Mouse (Mus musculus) intestine, embryonic 15.5 days (tissue): ENCODE measurements around the gene Palld. TPM values are rescaled to one million over a fixed set of nuclear protein-coding genes. Genes with fewer than 3 reads are reported as not detected.

Experiments
- ATAC-seq: fragments of 200-750 bp; cut with Nextera tagmentation; 2 replicates; pipeline ENCODE4 v1.8.0; 2017; ENCODE audit warnings: moderate TSS enrichment, moderate library complexity
- H3K27ac ChIP-seq: fragments of 300-500 bp; sonication (generic); 2 replicates; pipeline ENCODE4 v1.5.1; 2015; ENCODE audit warnings: mild to moderate bottlenecking, inconsistent platforms
- H3K27me3 ChIP-seq: fragments of 300-500 bp; sonication (generic); replicated peaks from 2 replicates; pipeline ENCODE4 v1.6.1; 2015; ENCODE audit warnings: inconsistent platforms
- H3K36me3 ChIP-seq: fragments of 300-500 bp; sonication (generic); 2 replicates; pipeline ENCODE4 v1.6.1; 2015; ENCODE audit warnings: inconsistent platforms
- H3K4me1 ChIP-seq: fragments of 300-500 bp; sonication (generic); replicated peaks from 2 replicates; pipeline ENCODE4 v1.6.1; 2015; ENCODE audit warnings: inconsistent platforms
- H3K4me2 ChIP-seq: fragments of 300-500 bp; sonication (generic); replicated peaks from 2 replicates; pipeline ENCODE4 v1.6.1; 2015; ENCODE audit warnings: mild to moderate bottlenecking, inconsistent platforms
- H3K4me3 ChIP-seq: fragments of 300-500 bp; sonication (generic); replicated peaks from 2 replicates; pipeline ENCODE4 v1.5.1; 2015; ENCODE audit warnings: inconsistent platforms
- H3K9ac ChIP-seq: fragments of 300-500 bp; sonication (generic); 2 replicates; pipeline ENCODE4 v1.6.1; 2015; ENCODE audit warnings: inconsistent platforms
- H3K9me3 ChIP-seq: fragments of 300-500 bp; sonication (generic); 2 replicates; pipeline ENCODE4 v1.6.1; 2016; ENCODE audit warnings: inconsistent platforms
- WGBS: fragments of 180-500 bp; shearing (Covaris S2); methylation state at CpG from one replicate; pipeline ENCODE4 v1.1.7; 2015; 5-methylcytosine and 5-hydroxymethylcytosine counted together
- polyA plus RNA-seq: library from polyadenylated mRNA; unstranded; fragments of >200 nt; fragmentation: Nextera tagmentation; extraction: Ambion mirVana; gene quantifications from 2 replicates; pipeline ENCODE4 v1.2.1, GENCODE M21; 2015

Gene Palld
- polyA plus RNA-seq, 1 experiment from 2014 or later = 81.9 TPM

DNA sequence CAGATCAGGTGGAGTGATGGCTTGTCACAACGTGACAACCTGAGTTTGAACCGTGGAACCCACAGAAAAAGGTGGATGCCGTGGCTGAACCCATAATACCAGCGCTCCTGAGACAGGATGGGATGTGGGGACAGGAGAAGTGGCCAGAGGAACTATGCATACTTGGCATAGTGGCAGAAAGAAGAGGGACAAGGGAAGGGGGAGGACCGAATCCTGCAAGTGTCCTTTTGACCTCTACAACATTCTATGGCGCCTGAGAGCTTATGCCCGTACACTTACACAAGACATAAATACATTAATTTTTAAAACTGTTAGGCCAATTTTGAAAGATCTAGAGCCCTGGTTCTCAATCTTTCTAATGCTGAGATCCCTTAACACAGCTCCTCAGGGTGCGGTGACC, 168.3 kb downstream of the Palld start:
- Histone ChIP-seq H3K4me3 (no peak overlapping the region), H3K4me2 (no peak overlapping the region), H3K9ac (no peak overlapping the region), H3K36me3 (no peaks in the 10 kb centered on the region), H3K27me3 (no peaks in the 10 kb centered on the region), H3K9me3 (no peaks in the 10 kb centered on the region), H3K27ac (no peak overlapping the region), H3K4me1 (no peaks in the 10 kb centered on the region; the same call in 1 of the 2 replicates)
- WGBS = 90% methylated on average over 8 of the region's 8 CpGs
- ATAC-seq = no peak

DNA sequence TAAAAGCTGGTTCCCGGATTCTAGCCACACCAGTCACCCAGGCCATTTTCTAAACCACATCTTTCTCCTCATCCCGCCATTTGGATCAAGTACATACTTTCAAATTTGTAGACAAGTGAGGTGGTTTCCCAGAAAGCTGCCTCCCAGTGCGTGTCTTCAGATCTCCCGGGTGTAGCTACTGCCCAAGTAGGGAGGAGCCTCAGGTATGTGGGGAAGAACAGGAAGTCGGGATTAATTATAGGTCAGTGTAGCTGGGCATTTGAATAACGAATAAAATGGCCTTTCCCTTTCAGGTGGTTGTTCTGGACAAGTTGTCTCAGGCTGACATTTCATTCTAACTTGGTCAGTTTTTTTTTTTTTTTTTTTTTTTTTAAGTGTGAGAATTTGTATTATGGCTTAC, 170.3 kb downstream of the Palld start:
- no peak overlapping the region for H3K9ac ChIP-seq
- H3K4me1 ChIP-seq = no peaks in the 10 kb centered on the region; the same call in 1 of the 2 replicates
- no peak overlapping the region for H3K27ac ChIP-seq
- no peaks in the 10 kb centered on the region for H3K27me3 ChIP-seq
- H3K36me3 ChIP-seq = no peaks in the 10 kb centered on the region
- no peaks in the 10 kb centered on the region for H3K9me3 ChIP-seq
- H3K4me3 ChIP-seq = no peak overlapping the region
- peak; percentile 77 for ATAC-seq
- 59% methylated on average over 6 of the region's 6 CpGs for WGBS
- H3K4me2 ChIP-seq = no peak overlapping the region

DNA sequence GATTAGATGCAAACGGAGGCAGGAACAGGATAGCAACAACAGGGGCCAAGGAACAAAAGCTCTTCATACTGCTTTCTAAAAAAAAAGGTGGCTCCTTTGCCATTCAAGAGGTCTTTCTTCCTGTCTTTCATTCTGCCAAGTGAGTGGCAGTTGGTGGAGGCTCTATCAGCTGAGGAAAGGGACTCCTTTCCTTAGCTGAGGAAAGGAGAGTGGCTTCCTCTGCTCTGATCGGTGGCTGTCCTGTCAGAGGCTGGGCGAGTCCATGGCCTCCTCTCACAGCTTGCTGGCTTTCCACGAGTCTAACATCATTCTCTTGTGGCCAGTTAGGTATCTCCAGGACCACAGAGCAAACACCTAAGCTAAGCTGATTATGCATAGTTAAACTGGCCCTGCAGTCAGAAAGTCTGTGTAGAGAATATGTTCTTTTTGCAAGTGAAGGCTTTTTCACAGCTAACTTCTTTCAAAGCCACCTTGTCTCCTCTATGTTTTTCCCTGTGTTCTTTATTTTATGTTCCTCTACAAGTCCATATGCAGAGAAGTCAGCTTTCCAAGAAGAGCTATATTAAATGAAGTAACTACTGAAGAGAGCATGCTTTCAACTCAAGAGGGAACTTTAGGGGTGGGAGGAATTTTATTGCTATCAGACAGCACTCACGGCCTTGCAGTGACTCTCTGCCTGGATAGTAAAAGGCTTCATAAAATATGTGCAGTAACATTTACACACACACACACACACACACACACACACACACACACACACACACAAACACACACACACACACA, 171.0 kb downstream of the Palld start:
- H3K9me3 ChIP-seq = no peaks in the 10 kb centered on the region
- no peak overlapping the region for H3K9ac ChIP-seq
- no peaks in the 10 kb centered on the region for H3K27me3 ChIP-seq
- H3K4me2 ChIP-seq = peak overlapping the region; percentile 38
- no peaks in the 10 kb centered on the region for H3K36me3 ChIP-seq
- no peak overlapping the region for H3K4me3 ChIP-seq
- no peak overlapping the region for H3K27ac ChIP-seq
- 61% methylated on average over 5 of the region's 5 CpGs for WGBS
- peak; percentile 67 for ATAC-seq
- H3K4me1 ChIP-seq = no peaks in the 10 kb centered on the region; the same call in 1 of the 2 replicates

DNA sequence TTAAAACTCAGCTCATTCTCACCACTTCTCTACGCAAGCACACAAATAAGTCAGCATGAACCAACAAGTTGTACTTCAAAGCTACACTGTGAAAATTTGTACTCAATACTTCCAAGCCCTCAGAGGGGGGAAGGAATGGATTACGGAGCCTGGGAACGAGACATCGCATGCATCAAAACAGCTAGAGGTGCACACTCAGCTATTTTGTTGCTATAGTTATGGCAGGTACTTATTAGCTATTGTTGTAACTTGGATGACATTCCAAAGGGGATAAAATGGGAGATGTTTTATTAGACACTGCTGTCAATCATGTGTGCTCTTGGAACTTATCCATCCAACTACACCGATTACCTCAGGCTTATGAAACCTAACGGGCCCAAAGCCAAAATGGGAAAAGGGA, 171.8 kb downstream of the Palld start:
- Histone ChIP-seq H3K9ac (no peak overlapping the region), H3K36me3 (no peaks in the 10 kb centered on the region), H3K27me3 (no peaks in the 10 kb centered on the region), H3K9me3 (no peaks in the 10 kb centered on the region), H3K4me2 (no peak overlapping the region), H3K27ac (no peak overlapping the region), H3K4me3 (no peak overlapping the region), H3K4me1 (peaks cover 3% of the 10 kb centered on the region; the same call in 1 of the 2 replicates)
- 88% methylated on average over 6 of the region's 6 CpGs for WGBS
- ATAC-seq = no peak

DNA sequence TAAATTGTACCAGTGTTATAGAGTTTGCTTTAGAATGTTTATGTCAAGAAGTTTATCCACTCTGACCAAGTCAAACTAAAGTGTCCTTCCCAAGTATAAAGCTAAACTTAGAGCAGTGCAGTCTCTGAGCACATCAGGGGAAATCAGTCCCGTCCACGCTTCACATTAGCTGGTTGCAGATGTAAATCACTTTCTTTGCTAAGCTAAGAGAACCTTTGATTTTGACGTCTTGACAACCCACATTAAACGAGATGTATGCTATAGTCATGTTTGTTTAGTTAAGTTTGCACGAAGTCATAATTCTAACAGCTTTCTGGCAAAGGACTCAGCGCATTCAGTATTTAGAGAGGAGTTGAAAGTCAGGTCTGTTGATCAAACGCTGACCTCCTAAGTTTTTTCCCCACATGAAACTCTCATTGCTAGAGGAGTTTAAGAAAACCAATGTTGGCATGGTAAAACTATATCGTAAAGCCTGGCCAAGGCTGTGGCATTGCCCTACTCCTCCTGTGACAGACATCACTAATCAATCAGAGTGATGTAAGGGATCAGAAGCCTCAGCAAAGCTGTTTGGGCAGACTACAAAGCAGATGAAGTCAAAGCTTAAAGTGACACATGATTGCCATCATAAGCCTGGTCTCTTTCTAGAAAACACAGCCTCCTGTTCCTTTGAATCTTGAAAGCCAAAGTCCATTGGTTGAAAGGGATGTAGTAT, 177.0 kb downstream of the Palld start:
- Histone ChIP-seq H3K9ac (no peak overlapping the region), H3K4me2 (no peak overlapping the region), H3K4me3 (no peak overlapping the region), H3K36me3 (no peaks in the 10 kb centered on the region), H3K27me3 (no peaks in the 10 kb centered on the region), H3K27ac (no peak overlapping the region), H3K4me1 (0 out of 2 replicates have a peak, but pooled peaks cover 3% of the 10 kb centered on the region), H3K9me3 (no peaks in the 10 kb centered on the region)
- WGBS = 35% methylated on average over 8 of the region's 8 CpGs
- ATAC-seq = 0 out of 2 replicates have a peak, but pooled peaks have one; percentile 17

DNA sequence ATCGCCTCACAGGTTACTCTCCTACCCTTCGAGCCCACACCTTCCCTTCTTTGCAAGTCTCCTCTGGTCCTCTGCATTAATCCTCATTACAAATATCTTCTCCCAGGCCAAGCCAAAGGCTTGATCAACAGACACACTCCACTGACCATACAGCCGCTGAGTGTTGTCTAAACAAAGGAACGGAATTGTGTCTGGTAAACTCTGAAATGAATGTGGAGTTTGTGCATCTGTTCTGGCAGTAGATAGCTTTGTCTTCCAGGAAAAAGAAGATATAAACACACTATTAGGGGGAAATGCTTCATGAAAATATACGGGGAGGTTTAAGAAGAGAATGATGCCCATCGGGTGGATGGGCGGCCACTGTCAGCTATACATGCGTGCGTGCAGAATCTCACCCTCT, 180.3 kb downstream of the Palld start:
- H3K4me1 ChIP-seq = 0 out of 2 replicates have a peak, but pooled peaks cover 3% of the 10 kb centered on the region
- ATAC-seq = no peak
- H3K9me3 ChIP-seq = no peaks in the 10 kb centered on the region
- H3K27ac ChIP-seq = no peak overlapping the region
- no peak overlapping the region for H3K4me3 ChIP-seq
- H3K9ac ChIP-seq = no peak overlapping the region
- 62% methylated on average over 9 of the region's 9 CpGs for WGBS
- H3K27me3 ChIP-seq = no peaks in the 10 kb centered on the region
- H3K4me2 ChIP-seq = no peak overlapping the region
- no peaks in the 10 kb centered on the region for H3K36me3 ChIP-seq

DNA sequence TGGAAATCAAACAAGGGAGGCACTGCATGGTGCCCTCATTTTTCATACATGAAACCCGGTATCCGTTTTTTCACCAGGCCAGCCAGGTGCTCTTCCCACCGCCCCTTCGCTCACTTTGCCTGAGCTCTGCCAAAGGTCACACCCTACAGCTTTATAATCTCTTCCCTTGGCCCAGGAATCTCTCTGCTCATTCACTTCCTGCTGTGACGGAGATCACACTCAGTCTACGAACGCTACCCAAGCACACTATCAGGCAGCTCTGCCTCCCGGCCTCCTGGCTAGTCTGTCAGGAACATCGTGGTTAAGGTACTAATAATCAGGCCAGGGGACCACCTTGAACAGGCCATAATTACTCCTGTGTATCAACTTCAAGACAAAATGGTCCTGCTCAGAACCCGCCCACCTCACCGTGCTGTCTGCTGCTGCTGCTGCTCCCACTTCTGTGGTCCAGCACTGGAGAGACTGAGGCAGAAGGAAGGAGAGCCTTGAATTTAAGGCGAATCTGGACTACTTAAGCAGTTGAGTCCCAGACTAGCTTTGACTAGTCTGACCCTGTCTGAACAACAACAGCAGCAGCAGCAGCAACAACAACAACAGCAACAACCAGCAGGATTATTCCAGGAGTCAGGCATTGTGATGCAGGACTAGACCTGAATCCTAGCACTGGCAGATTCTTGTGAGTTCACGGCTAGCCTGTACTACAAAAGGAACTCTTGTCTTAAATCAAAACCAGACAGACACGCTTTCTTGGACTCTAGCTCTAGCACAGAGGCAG, 187.0 kb downstream of the Palld start:
- no peaks in the 10 kb centered on the region for H3K27me3 ChIP-seq
- H3K4me2 ChIP-seq = peak overlapping the region; percentile 26
- H3K27ac ChIP-seq = peak overlapping the region; percentile 82
- H3K4me1 ChIP-seq = peaks cover 9% of the 10 kb centered on the region
- 48% methylated on average over 14 of the region's 14 CpGs for WGBS
- no peak overlapping the region for H3K4me3 ChIP-seq
- no peaks in the 10 kb centered on the region for H3K9me3 ChIP-seq
- H3K9ac ChIP-seq = no peak overlapping the region
- peak; percentile 74 for ATAC-seq
- H3K36me3 ChIP-seq = no peaks in the 10 kb centered on the region

DNA sequence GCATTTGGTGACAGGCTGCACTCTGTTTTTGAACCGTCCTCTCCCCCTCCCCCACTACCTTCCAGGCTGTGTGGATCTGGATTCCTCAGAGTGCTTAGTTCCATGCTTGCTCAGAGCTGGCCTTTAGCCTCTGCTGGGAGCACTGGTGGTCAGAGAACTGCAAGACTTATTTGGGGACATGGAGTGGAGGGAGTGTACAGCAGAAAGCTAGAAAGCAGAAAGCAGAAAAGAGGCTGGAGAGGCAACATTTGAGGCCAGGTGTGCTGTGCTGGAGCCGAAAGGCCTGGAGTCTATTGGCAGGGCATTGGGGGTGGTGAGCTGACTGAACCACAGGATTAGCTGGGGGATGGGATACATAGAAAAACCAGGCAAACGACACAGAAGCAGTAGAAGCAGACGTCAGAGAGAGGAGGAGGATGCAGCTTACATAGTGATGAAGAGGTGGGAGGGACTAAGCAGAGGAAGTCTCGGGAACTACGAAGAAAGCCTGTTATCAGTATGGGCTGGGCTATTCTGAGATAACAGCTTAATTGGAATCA, 188.1 kb downstream of the Palld start:
- H3K4me3 ChIP-seq = no peak overlapping the region
- no peaks in the 10 kb centered on the region for H3K27me3 ChIP-seq
- no peaks in the 10 kb centered on the region; the same call in 1 of the 2 replicates for H3K36me3 ChIP-seq
- H3K9ac ChIP-seq = no peak overlapping the region
- WGBS = 23% methylated on average over 6 of the region's 6 CpGs
- 0 out of 2 replicates have a peak overlapping the region, but pooled peaks have one; percentile 14 for H3K4me2 ChIP-seq
- no peaks in the 10 kb centered on the region for H3K9me3 ChIP-seq
- peak overlapping the region; percentile 90 for H3K27ac ChIP-seq
- ATAC-seq = peak; percentile 93
- H3K4me1 ChIP-seq = peaks cover 9% of the 10 kb centered on the region

DNA sequence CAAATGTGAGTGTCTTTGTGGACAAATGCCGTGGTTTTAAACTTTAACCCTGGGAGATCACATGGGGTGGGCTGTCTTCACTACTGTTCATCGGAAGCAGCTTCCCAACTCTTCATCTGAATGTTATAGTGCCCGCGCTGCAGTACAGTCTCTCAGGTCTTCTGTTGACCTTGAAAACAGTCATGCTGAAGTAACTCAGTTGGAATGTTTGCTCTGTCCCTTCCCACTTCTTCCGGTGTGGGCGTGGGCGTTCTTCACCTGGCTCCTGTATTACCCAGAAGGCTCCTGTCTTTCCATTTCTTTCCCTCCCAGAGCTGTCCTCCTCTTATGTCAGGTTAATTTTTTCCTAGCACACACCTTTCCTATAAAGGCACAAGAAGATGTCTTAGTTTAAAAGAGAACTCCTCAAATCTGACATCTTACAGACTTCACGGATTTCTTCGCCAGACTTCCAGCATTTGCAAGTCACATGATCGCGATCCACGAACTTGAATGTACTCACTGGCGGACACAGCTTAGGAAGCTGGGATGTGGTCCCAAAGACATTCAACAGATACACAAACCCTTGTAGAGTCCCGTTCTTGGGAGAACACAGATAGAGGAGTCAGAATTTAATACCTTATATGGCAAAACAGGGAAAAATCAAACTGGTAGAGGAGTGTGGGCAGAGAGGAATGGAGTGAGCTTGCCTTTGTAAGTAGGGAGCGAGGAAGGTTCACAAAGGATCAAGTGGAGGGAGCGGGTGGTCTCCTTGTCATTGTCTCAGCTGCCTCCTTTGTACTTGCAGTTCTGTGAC, 189.1 kb downstream of the Palld start:
- H3K9ac ChIP-seq = no peak overlapping the region
- H3K4me2 ChIP-seq = no peak overlapping the region
- ATAC-seq = peak; percentile 54
- 63% methylated on average over 16 of the region's 16 CpGs for WGBS
- H3K36me3 ChIP-seq = no peaks in the 10 kb centered on the region; the same call in 1 of the 2 replicates
- no peaks in the 10 kb centered on the region for H3K9me3 ChIP-seq
- H3K4me3 ChIP-seq = no peak overlapping the region
- H3K27ac ChIP-seq = peak overlapping the region; percentile 90
- peaks cover 9% of the 10 kb centered on the region for H3K4me1 ChIP-seq
- no peaks in the 10 kb centered on the region for H3K27me3 ChIP-seq

DNA sequence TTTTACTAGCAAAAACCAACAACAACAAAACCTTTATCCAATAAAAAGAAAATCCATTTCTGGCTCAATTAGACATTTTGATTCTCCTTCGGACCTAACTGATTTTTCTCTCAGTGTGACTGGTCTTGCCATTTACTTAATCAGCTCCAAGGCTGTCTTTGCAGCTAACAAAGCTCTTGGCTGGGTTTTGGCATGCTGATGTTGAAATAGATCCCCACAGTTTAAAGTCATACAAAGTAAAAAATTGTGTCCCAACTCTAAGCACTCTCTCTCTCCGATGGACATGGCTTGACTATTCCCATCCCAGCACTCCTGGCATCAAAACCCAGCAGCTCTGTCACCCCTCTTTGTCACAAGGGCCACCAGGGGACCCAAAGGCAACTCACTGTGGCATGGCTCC, 190.1 kb downstream of the Palld start:
- Histone ChIP-seq H3K36me3 (no peaks in the 10 kb centered on the region; the same call in 1 of the 2 replicates), H3K27ac (no peak overlapping the region), H3K27me3 (no peaks in the 10 kb centered on the region), H3K9ac (no peak overlapping the region), H3K4me1 (peaks cover 9% of the 10 kb centered on the region), H3K9me3 (no peaks in the 10 kb centered on the region), H3K4me2 (no peak overlapping the region), H3K4me3 (no peak overlapping the region)
- WGBS = 89% methylated on average over 2 of the region's 2 CpGs
- ATAC-seq = no peak

DNA sequence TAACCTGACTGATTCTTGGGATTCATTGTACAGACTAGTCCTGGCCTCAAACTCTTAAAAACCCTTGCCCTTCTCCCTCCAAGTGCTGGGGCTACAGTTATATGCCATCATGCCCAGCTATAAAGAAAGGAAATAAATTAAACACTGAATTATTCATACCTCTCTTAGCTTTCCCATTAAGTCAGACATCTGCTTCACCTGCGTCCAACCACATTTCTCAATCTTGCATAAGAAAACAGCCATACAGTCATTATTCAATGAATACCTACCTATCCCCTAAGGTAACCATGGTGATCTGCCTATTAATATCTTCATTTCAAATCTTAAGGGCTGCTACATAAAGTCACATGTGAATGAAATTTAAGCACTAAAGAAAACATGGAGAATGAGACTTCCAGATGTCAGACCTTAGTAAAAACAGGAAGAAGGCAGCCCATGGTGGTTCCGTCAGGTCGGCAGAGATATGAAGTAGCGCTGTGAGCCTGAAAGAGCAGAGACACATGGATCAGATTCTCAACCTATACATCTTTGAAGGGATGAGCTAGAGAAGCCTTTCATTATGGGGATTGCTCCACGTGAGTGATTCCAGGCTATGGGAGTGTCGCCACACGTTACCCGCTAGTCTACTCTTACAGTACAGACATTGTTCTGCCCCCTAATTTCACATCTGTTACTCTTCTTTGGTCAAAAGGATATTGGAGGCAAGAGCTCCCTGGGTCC, 193.7 kb downstream of the Palld start:
- no peak overlapping the region for H3K27ac ChIP-seq
- 82% methylated on average over 8 of the region's 8 CpGs for WGBS
- H3K9me3 ChIP-seq = no peaks in the 10 kb centered on the region
- no peaks in the 10 kb centered on the region for H3K27me3 ChIP-seq
- no peak overlapping the region for H3K4me2 ChIP-seq
- H3K9ac ChIP-seq = no peak overlapping the region
- peaks cover under 1% of the 10 kb centered on the region; the same call in 1 of the 2 replicates for H3K4me1 ChIP-seq
- no peak for ATAC-seq
- H3K4me3 ChIP-seq = no peak overlapping the region
- H3K36me3 ChIP-seq = no peaks in the 10 kb centered on the region; the same call in 1 of the 2 replicates
